Mouse (Mus musculus) hematopoietic stem cell, adult 5-6 weeks (primary cell): ENCODE measurements at regions not wholly inside any gene's neighbourhood (a gene's known extent, or its start where the extent isn't known, plus 50 kb on each side); places are given as distances from the start of the nearest gene placed in this dataset.

ENCODE experiments used
- ATAC-seq, 2 experiments: fragments of 125-278 bp in 1 of 2; replicated peaks in 1 of 2; 2 replicates each; pipeline ENCODE4 v1.8.0; 2016 to 2017; ENCODE audit warnings: inconsistent platforms in 2 of 2, mild to moderate bottlenecking in 2 of 2, moderate number of reproducible peaks in 2 of 2, low read depth in 1 of 2, moderate TSS enrichment in 1 of 2; ENCODE audit not compliant: low FRiP score in 2 of 2, poor library complexity in 2 of 2, severe bottlenecking in 2 of 2, insufficient read depth in 1 of 2, low TSS enrichment in 1 of 2

GRCm38 (mm10) chr2:157633286-157633685 lies 62.2 kb upstream of the Blcap start:
- ATAC-seq: no peak

GRCm38 (mm10) chr2:157635670-157636069 lies 64.6 kb upstream of the Blcap start:
- ATAC-seq: peak in 1 of 2 experiments; percentile 69; a peak in 3 of 4 replicates

GRCm38 (mm10) chr2:157640873-157641272 lies 69.8 kb upstream of the Blcap start:
- peak; percentile 81 for ATAC-seq

- 0 out of 4 replicates have a peak, but pooled peaks of 1 of the 2 experiments have one; percentile 56 for ATAC-seq
These were observed 73.4 kb upstream of the Ctnnbl1 start for GRCm38 (mm10) chr2:157663584-157664375.

GRCm38 (mm10) chr2:157664481-157664880 lies 72.7 kb upstream of the Ctnnbl1 start:
- ATAC-seq: no peak

- no peak for ATAC-seq
These were observed 67.0 kb upstream of the Ctnnbl1 start for GRCm38 (mm10) chr2:157670191-157670590.

GRCm38 (mm10) chr2:157674906-157675305 lies 62.3 kb upstream of the Ctnnbl1 start:
- no peak for ATAC-seq

GRCm38 (mm10) chr2:157676396-157677176 lies 60.6 kb upstream of the Ctnnbl1 start:
- ATAC-seq: no peak

GRCm38 (mm10) chr2:157677262-157677661 lies 59.9 kb upstream of the Ctnnbl1 start:
- no peak for ATAC-seq

GRCm38 (mm10) chr2:157681931-157682330 lies 55.3 kb upstream of the Ctnnbl1 start:
- no peak for ATAC-seq
